Mouse (Mus musculus): Measurements from ENCODE around the gene Man1c1. TPM values are rescaled to one million over a fixed set of nuclear protein-coding genes. Genes with fewer than 3 reads are reported as not detected.
A peak's percentile ranks its signal among the peaks of the same experiment; 100 is the strongest.

Man1c1 gene
- polyA plus RNA-seq, 2 experiments, result 5.1 to 9.1 TPM

DNA sequence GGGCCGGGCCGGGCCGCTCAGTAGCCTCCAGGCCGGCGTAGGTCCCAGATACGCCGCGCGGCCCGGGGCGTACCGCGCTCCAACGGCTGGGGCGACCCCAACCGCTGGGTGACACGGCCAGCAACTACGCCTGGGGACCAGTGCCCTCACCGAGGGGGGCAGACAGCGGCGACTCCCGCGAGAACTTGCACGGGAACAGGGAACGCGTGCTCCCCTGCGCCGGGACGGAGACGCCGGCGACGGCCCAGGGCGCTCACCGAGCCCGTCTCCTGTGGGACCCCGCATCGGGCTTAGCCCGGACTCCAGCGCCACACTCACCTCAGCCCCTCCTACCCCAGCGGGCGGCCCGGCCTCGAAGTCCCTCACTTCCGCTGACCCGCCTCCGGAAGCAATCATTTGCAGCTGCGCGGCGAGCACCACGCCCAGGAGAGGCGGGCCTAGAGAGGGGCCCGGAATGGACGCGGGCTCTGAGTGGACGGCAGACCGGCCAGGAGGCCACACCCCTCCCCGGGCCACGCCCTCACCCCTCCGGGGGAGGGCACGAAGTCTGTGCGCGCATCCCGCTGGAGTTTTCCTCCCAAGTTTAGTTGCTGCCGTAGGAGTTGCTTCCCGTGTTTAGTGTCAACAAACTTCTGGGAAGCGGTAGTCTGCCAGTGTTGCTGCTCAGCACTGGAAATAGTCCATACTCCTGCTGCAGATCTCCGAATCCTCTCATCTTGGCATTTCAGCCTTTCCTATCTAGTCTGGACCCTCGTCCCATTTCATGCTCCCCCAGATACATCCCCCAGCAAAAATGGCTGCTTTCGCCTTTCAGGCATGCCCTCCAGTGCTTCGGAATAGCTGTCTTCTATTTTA, 168.9 kb downstream of the Man1c1 start, which contains the start of gene Mtfr1l:
Gene Mtfr1l, minus strand, starts transcription at position 456 of the 855 bp plus-strand sequence.
- 0 out of 2 replicates have a peak, but pooled peaks have one; percentile 59 for TF ChIP-seq POLR2A (IDR thresholded peaks at IDR 0.05; ENCODE audit: borderline replicate concordance, extremely low read depth, insufficient read depth, insufficient read length)
- peaks cover 38% of the 10 kb centered on the region for H3K36me3 ChIP-seq (ENCODE audit: control insufficient read depth, insufficient read depth, low read length)
- ATAC-seq (ENCODE audit: low FRiP score, low read depth), result peak; percentile 97
- under 1% methylated on average over 31 of the region's 71 CpGs for WGBS
- peak within 1 kb of the TSS; percentile 97 for H3K4me3 ChIP-seq (replicated peaks; ENCODE audit: low read length)
- no peaks in the 10 kb centered on the region for H3K27me3 ChIP-seq (ENCODE audit: control insufficient read depth, insufficient read depth, low read length)
- H3K9me3 ChIP-seq (ENCODE audit: control insufficient read depth, low read length), result no peaks in the 10 kb centered on the region
- H3K4me2 ChIP-seq (replicated peaks; ENCODE audit: low read depth, low read length, severe bottlenecking), result peak within 1 kb of the TSS; percentile 92
- peaks cover 12% of the 10 kb centered on the region for H3K4me1 ChIP-seq (ENCODE audit: control insufficient read depth, insufficient read depth, low read length)
- H3K9ac ChIP-seq (ENCODE audit: low read depth, low read length, severe bottlenecking), result peak within 1 kb of the TSS; percentile 83
- peak; percentile 97 for DNase-seq (ENCODE audit: low spot score)
- peak within 1 kb of the TSS; percentile 79 for H3K27ac ChIP-seq (replicated peaks; ENCODE audit: low read depth, low read length)

DNA sequence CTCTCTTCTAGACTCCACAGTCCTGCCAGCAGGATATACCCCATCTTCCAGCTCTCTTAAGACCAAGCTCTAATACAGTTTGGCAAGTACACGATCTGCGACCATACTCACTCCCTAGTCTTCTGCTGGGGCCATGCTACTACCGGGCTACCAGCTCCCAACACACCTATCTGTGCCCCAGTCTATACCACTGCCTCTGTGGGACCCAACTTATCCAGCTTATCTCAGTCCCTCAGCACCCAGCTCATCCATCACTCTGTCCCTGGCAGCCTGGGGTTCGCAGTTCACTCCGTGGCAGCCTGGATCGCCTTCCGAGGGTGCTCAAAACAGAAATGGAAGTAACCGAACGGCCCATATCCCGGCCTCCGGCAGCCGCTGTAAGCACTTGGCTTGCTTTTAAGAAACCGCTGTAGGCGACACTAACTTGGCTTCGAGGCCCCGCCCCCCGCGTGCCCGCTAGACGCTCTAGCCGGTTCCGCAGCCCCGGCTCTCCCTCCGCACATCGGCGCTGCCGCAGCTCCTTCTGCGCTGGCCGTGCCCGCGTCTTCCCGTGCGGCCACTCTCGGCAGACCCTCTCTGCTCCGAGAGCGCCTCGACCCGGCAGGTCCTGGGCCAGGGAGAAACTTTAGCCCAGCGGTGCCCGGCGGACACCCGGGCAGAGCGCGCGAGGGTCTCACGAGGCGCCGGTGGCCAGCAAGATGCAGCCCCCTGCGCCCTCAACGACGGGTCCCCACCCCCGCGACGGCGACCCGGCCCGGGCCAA, 169.8 kb downstream of the Man1c1 start:
- 1% methylated on average over 48 of the region's 57 CpGs for WGBS
- H3K9me3 ChIP-seq (ENCODE audit: control insufficient read depth, low read length), result no peaks in the 10 kb centered on the region
- peaks cover 37% of the 10 kb centered on the region for H3K36me3 ChIP-seq (ENCODE audit: control insufficient read depth, insufficient read depth, low read length)
- peak overlapping the region; percentile 79 for H3K27ac ChIP-seq (replicated peaks; ENCODE audit: low read depth, low read length)
- H3K27me3 ChIP-seq (ENCODE audit: control insufficient read depth, insufficient read depth, low read length), result no peaks in the 10 kb centered on the region
- DNase-seq (ENCODE audit: low spot score), result peak; percentile 57
- peak overlapping the region; percentile 97 for H3K4me3 ChIP-seq (replicated peaks; ENCODE audit: low read length)
- peak overlapping the region; percentile 83 for H3K9ac ChIP-seq (ENCODE audit: low read depth, low read length, severe bottlenecking)
- no peak for TF ChIP-seq POLR2A (IDR thresholded peaks at IDR 0.05; ENCODE audit: borderline replicate concordance, extremely low read depth, insufficient read depth, insufficient read length)
- no peak for ATAC-seq (ENCODE audit: low FRiP score, low read depth)
- H3K4me1 ChIP-seq (ENCODE audit: control insufficient read depth, insufficient read depth, low read length), result peaks cover 12% of the 10 kb centered on the region
- H3K4me2 ChIP-seq (replicated peaks; ENCODE audit: low read depth, low read length, severe bottlenecking), result peak overlapping the region; percentile 92

DNA sequence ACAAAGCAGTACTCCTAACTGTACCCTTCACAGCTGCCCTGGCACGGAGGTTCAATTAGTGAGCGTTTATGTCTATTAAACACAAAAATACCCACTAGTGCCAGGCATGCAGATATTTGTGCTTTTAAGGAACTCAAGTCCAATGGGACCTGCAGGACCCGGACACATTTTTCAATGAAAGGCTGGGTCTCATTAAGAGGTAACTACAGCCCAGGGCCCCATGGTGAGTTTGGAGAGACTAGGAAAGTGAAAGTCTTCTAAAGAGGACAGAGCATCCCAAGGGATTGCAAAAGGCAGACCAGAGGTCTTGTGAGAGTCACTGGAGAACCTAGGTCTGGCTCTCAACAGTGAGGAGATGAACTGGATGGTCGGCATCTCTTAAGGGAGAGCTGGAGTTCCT, 170.7 kb downstream of the Man1c1 start:
- H3K9me3 ChIP-seq (ENCODE audit: control insufficient read depth, low read length), result no peaks in the 10 kb centered on the region
- H3K36me3 ChIP-seq (ENCODE audit: control insufficient read depth, insufficient read depth, low read length), result peaks cover 37% of the 10 kb centered on the region
- no peak overlapping the region for H3K27ac ChIP-seq (replicated peaks; ENCODE audit: low read depth, low read length)
- DNase-seq (ENCODE audit: low spot score) (no peak), ATAC-seq (ENCODE audit: low FRiP score, low read depth) (no peak)
- H3K4me2 ChIP-seq (replicated peaks; ENCODE audit: low read depth, low read length, severe bottlenecking), result peak overlapping the region; percentile 92
- no peak for TF ChIP-seq POLR2A (IDR thresholded peaks at IDR 0.05; ENCODE audit: borderline replicate concordance, extremely low read depth, insufficient read depth, insufficient read length)
- no peaks in the 10 kb centered on the region for H3K27me3 ChIP-seq (ENCODE audit: control insufficient read depth, insufficient read depth, low read length)
- WGBS, result 78% methylated on average over 4 of the region's 4 CpGs
- no peak overlapping the region for H3K4me3 ChIP-seq (replicated peaks; ENCODE audit: low read length)
- peaks cover 12% of the 10 kb centered on the region for H3K4me1 ChIP-seq (ENCODE audit: control insufficient read depth, insufficient read depth, low read length)
- peak overlapping the region; percentile 83; the same call in 1 of the 2 replicates for H3K9ac ChIP-seq (ENCODE audit: low read depth, low read length, severe bottlenecking)

DNA sequence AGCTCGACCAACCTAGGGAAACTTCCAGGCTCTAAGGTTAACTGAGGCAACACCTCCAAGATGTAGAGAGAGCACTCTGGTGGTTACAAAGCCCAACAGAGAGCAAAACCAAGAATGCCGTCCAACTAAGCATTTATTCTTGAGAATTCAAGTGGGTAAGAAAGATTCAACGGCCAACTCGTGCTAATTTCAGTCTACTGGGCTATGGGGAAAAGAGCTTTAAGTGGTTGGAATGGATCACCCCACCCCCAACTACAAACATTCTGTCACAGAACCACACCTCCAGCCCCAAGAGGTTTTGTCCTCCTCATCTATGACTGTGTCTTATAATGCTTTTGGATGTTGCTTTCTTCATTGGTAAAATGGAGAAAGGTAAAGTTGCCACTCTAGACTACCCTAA, 171.2 kb downstream of the Man1c1 start:
- Histone ChIP-seq H3K4me3 (replicated peaks; ENCODE audit: low read length) (no peak overlapping the region), H3K4me2 (replicated peaks; ENCODE audit: low read depth, low read length, severe bottlenecking) (no peak overlapping the region), H3K9me3 (ENCODE audit: control insufficient read depth, low read length) (no peaks in the 10 kb centered on the region), H3K4me1 (ENCODE audit: control insufficient read depth, insufficient read depth, low read length) (peaks cover 12% of the 10 kb centered on the region), H3K27me3 (ENCODE audit: control insufficient read depth, insufficient read depth, low read length) (no peaks in the 10 kb centered on the region), H3K27ac (replicated peaks; ENCODE audit: low read depth, low read length) (no peak overlapping the region), H3K9ac (ENCODE audit: low read depth, low read length, severe bottlenecking) (no peak overlapping the region), H3K36me3 (ENCODE audit: control insufficient read depth, insufficient read depth, low read length) (peaks cover 40% of the 10 kb centered on the region)
- ATAC-seq (ENCODE audit: low FRiP score, low read depth), result no peak
- WGBS, result 87% methylated on average over 4 of the region's 4 CpGs
- no peak for DNase-seq (ENCODE audit: low spot score)
- no peak for TF ChIP-seq POLR2A (IDR thresholded peaks at IDR 0.05; ENCODE audit: borderline replicate concordance, extremely low read depth, insufficient read depth, insufficient read length)

DNA sequence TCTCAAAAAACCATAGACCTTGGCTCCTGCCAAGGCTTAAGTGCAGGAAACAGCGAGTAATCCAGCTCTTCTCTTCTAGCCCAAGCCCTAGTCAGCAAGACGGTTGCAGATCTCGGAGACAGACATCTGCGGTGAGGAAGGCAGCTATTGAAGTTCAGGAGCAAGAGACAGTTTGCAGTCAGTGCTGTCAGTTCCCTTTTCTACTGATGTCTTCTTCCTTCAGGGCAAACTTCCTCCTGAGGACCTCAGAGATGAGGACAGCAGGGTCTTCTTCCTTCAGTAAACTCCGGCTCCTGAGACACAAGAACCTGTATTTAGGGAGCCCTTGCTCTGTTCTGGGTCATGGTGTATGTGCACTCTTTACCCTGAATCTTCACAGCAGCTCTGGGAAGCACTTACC, 177.9 kb downstream of the Man1c1 start:
- no peaks in the 10 kb centered on the region for H3K4me1 ChIP-seq (ENCODE audit: control insufficient read depth, insufficient read depth, low read length)
- ATAC-seq (ENCODE audit: low FRiP score, low read depth) (no peak), DNase-seq (ENCODE audit: low spot score) (no peak)
- no peak overlapping the region for H3K4me2 ChIP-seq (replicated peaks; ENCODE audit: low read depth, low read length, severe bottlenecking)
- H3K27me3 ChIP-seq (ENCODE audit: control insufficient read depth, insufficient read depth, low read length), result no peaks in the 10 kb centered on the region
- H3K4me3 ChIP-seq (replicated peaks; ENCODE audit: low read length), result no peak overlapping the region
- TF ChIP-seq POLR2A (IDR thresholded peaks at IDR 0.05; ENCODE audit: borderline replicate concordance, extremely low read depth, insufficient read depth, insufficient read length), result no peak
- H3K9me3 ChIP-seq (ENCODE audit: control insufficient read depth, low read length), result no peaks in the 10 kb centered on the region
- peaks cover 76% of the 10 kb centered on the region for H3K36me3 ChIP-seq (ENCODE audit: control insufficient read depth, insufficient read depth, low read length)
- H3K27ac ChIP-seq (replicated peaks; ENCODE audit: low read depth, low read length), result no peak overlapping the region
- H3K9ac ChIP-seq (ENCODE audit: low read depth, low read length, severe bottlenecking), result no peak overlapping the region
- WGBS, result 78% methylated on average over 5 of the region's 5 CpGs

All from limb, embryonic 14.5 days (tissue).